Mouse (Mus musculus): ENCODE data around the gene Phf1. TPM values are rescaled to one million over a fixed set of nuclear protein-coding genes. Genes with fewer than 3 reads are reported as not detected.
A peak's percentile ranks its signal among the peaks of the same experiment; 100 is the strongest.

The Phf1 gene
- polyA plus RNA-seq (2015; fragmentation: Nextera tagmentation; extraction: Ambion mirVana), result 7.5 and 8.7 TPM in 2 replicates

GRCm38 (mm10) chr17:26932839-26933398 lies at the start of gene Phf1:
Gene Phf1, plus strand, starts transcription at chr17:26933052.
- Histone ChIP-seq H3K36me3 (ENCODE audit: control insufficient read depth, insufficient read depth) (peaks cover 18% of the 10 kb centered on the region), H3K27me3 (ENCODE audit: control insufficient read depth, insufficient read depth, low read length) (no peaks in the 10 kb centered on the region), H3K27ac (ENCODE audit: low read length) (peak within 1 kb of the TSS; percentile 90), H3K4me2 (ENCODE audit: low read depth, low read length) (peak within 1 kb of the TSS; percentile 99), H3K4me1 (ENCODE audit: control insufficient read depth, insufficient read depth, low read length) (peaks cover 10% of the 10 kb centered on the region), H3K9ac (ENCODE audit: low read length) (peak within 1 kb of the TSS; percentile 95), H3K4me3 (ENCODE audit: low read length) (peak within 1 kb of the TSS; percentile 93), H3K9me3 (replicated peaks; ENCODE audit: control insufficient read depth, low read length) (no peaks in the 10 kb centered on the region)
- ATAC-seq (replicated peaks; ENCODE audit: extremely low read depth, insufficient read depth, low FRiP score), result peak; percentile 90
- WGBS, result 0% methylated on average over 42 of the region's 43 CpGs

- 77% methylated on average over 6 of the region's 6 CpGs for WGBS
- ATAC-seq (replicated peaks; ENCODE audit: extremely low read depth, insufficient read depth, low FRiP score), result no peak
- Histone ChIP-seq H3K27ac (ENCODE audit: low read length) (peak overlapping the region; percentile 94; the same call in 1 of the 2 replicates), H3K27me3 (ENCODE audit: control insufficient read depth, insufficient read depth, low read length) (no peaks in the 10 kb centered on the region), H3K36me3 (ENCODE audit: control insufficient read depth, insufficient read depth) (peaks cover 4% of the 10 kb centered on the region; the same call in 1 of the 2 replicates), H3K4me3 (ENCODE audit: low read length) (no peak overlapping the region), H3K4me1 (ENCODE audit: control insufficient read depth, insufficient read depth, low read length) (peaks cover 43% of the 10 kb centered on the region), H3K4me2 (ENCODE audit: low read depth, low read length) (peak overlapping the region; percentile 81; the same call in 1 of the 2 replicates), H3K9ac (ENCODE audit: low read length) (peak overlapping the region; percentile 62), H3K9me3 (replicated peaks; ENCODE audit: control insufficient read depth, low read length) (peaks cover 12% of the 10 kb centered on the region)
Observed at GRCm38 (mm10) chr17:26883585-26883984, 49.3 kb upstream of the Phf1 start.

- H3K27ac ChIP-seq (ENCODE audit: low read length), result peak overlapping the region; percentile 94
- 13% methylated on average over 25 of the region's 25 CpGs for WGBS
- peaks cover 9% of the 10 kb centered on the region for H3K9me3 ChIP-seq (replicated peaks; ENCODE audit: control insufficient read depth, low read length)
- H3K4me2 ChIP-seq (ENCODE audit: low read depth, low read length), result peak overlapping the region; percentile 81
- H3K4me1 ChIP-seq (ENCODE audit: control insufficient read depth, insufficient read depth, low read length), result peaks cover 40% of the 10 kb centered on the region
- ATAC-seq (replicated peaks; ENCODE audit: extremely low read depth, insufficient read depth, low FRiP score), result peak; percentile 83
- H3K27me3 ChIP-seq (ENCODE audit: control insufficient read depth, insufficient read depth, low read length), result no peaks in the 10 kb centered on the region
- H3K4me3 ChIP-seq (ENCODE audit: low read length), result peak overlapping the region; percentile 57
- H3K9ac ChIP-seq (ENCODE audit: low read length), result peak overlapping the region; percentile 62
- peaks cover 4% of the 10 kb centered on the region; the same call in 1 of the 2 replicates for H3K36me3 ChIP-seq (ENCODE audit: control insufficient read depth, insufficient read depth)
Observed at GRCm38 (mm10) chr17:26884995-26885926, 47.6 kb upstream of the Phf1 start.

GRCm38 (mm10) chr17:26886047-26886749 lies 46.7 kb upstream of the Phf1 start:
- peaks cover 40% of the 10 kb centered on the region for H3K4me1 ChIP-seq (ENCODE audit: control insufficient read depth, insufficient read depth, low read length)
- peak overlapping the region; percentile 81 for H3K4me2 ChIP-seq (ENCODE audit: low read depth, low read length)
- peak; percentile 78 for ATAC-seq (replicated peaks; ENCODE audit: extremely low read depth, insufficient read depth, low FRiP score)
- H3K9me3 ChIP-seq (replicated peaks; ENCODE audit: control insufficient read depth, low read length), result peaks cover under 1% of the 10 kb centered on the region; the same call in 1 of the 2 replicates
- WGBS, result 9% methylated on average over 30 of the region's 30 CpGs
- H3K36me3 ChIP-seq (ENCODE audit: control insufficient read depth, insufficient read depth), result no peaks in the 10 kb centered on the region
- H3K27me3 ChIP-seq (ENCODE audit: control insufficient read depth, insufficient read depth, low read length), result no peaks in the 10 kb centered on the region
- peak overlapping the region; percentile 94 for H3K27ac ChIP-seq (ENCODE audit: low read length)
- H3K4me3 ChIP-seq (ENCODE audit: low read length), result peak overlapping the region; percentile 57
- H3K9ac ChIP-seq (ENCODE audit: low read length), result peak overlapping the region; percentile 67

GRCm38 (mm10) chr17:26887926-26888325 lies 44.9 kb upstream of the Phf1 start:
- Histone ChIP-seq H3K4me3 (ENCODE audit: low read length) (no peak overlapping the region), H3K9ac (ENCODE audit: low read length) (peak overlapping the region; percentile 48; the same call in 1 of the 2 replicates), H3K4me1 (ENCODE audit: control insufficient read depth, insufficient read depth, low read length) (peaks cover 51% of the 10 kb centered on the region), H3K9me3 (replicated peaks; ENCODE audit: control insufficient read depth, low read length) (no peaks in the 10 kb centered on the region), H3K27me3 (ENCODE audit: control insufficient read depth, insufficient read depth, low read length) (no peaks in the 10 kb centered on the region), H3K27ac (ENCODE audit: low read length) (peak overlapping the region; percentile 81), H3K36me3 (ENCODE audit: control insufficient read depth, insufficient read depth) (no peaks in the 10 kb centered on the region), H3K4me2 (ENCODE audit: low read depth, low read length) (no peak overlapping the region)
- ATAC-seq (replicated peaks; ENCODE audit: extremely low read depth, insufficient read depth, low FRiP score), result no peak
- WGBS, result 14% methylated on average over 3 of the region's 3 CpGs

- Histone ChIP-seq H3K36me3 (ENCODE audit: control insufficient read depth, insufficient read depth) (no peaks in the 10 kb centered on the region), H3K4me1 (ENCODE audit: control insufficient read depth, insufficient read depth, low read length) (peaks cover 36% of the 10 kb centered on the region), H3K27ac (ENCODE audit: low read length) (peak overlapping the region; percentile 97), H3K9me3 (replicated peaks; ENCODE audit: control insufficient read depth, low read length) (no peaks in the 10 kb centered on the region; the same call in 1 of the 2 replicates), H3K4me3 (ENCODE audit: low read length) (peak overlapping the region; percentile 37), H3K4me2 (ENCODE audit: low read depth, low read length) (peak overlapping the region; percentile 58), H3K27me3 (ENCODE audit: control insufficient read depth, insufficient read depth, low read length) (no peaks in the 10 kb centered on the region), H3K9ac (ENCODE audit: low read length) (peak overlapping the region; percentile 21)
- WGBS, result 23% methylated on average over 16 of the region's 16 CpGs
- peak; percentile 89 for ATAC-seq (replicated peaks; ENCODE audit: extremely low read depth, insufficient read depth, low FRiP score)
Observed at GRCm38 (mm10) chr17:26892635-26893375, 40.0 kb upstream of the Phf1 start.

GRCm38 (mm10) chr17:26893492-26893891 lies 39.4 kb upstream of the Phf1 start:
- H3K4me1 ChIP-seq (ENCODE audit: control insufficient read depth, insufficient read depth, low read length), result peaks cover 29% of the 10 kb centered on the region
- 41% methylated on average over 6 of the region's 6 CpGs for WGBS
- ATAC-seq (replicated peaks; ENCODE audit: extremely low read depth, insufficient read depth, low FRiP score), result no peak

GRCm38 (mm10) chr17:26894342-26894741 lies 38.5 kb upstream of the Phf1 start:
- ATAC-seq (replicated peaks; ENCODE audit: extremely low read depth, insufficient read depth, low FRiP score), result no peak
- Histone ChIP-seq H3K4me1 (ENCODE audit: control insufficient read depth, insufficient read depth, low read length) (peaks cover 27% of the 10 kb centered on the region), H3K9me3 (replicated peaks; ENCODE audit: control insufficient read depth, low read length) (no peaks in the 10 kb centered on the region; the same call in 1 of the 2 replicates), H3K27me3 (ENCODE audit: control insufficient read depth, insufficient read depth, low read length) (no peaks in the 10 kb centered on the region), H3K36me3 (ENCODE audit: control insufficient read depth, insufficient read depth) (no peaks in the 10 kb centered on the region), H3K27ac (ENCODE audit: low read length) (peak overlapping the region; percentile 97), H3K4me2 (ENCODE audit: low read depth, low read length) (no peak overlapping the region), H3K4me3 (ENCODE audit: low read length) (no peak overlapping the region), H3K9ac (ENCODE audit: low read length) (no peak overlapping the region)
- 67% methylated on average over 6 of the region's 6 CpGs for WGBS

More at GRCm38 (mm10) chr17:26893492-26893891, 39.4 kb upstream of the Phf1 start:
- Histone ChIP-seq H3K27ac (ENCODE audit: low read length) (peak overlapping the region; percentile 97), H3K36me3 (ENCODE audit: control insufficient read depth, insufficient read depth) (no peaks in the 10 kb centered on the region), H3K27me3 (ENCODE audit: control insufficient read depth, insufficient read depth, low read length) (no peaks in the 10 kb centered on the region), H3K4me3 (ENCODE audit: low read length) (no peak overlapping the region), H3K9me3 (replicated peaks; ENCODE audit: control insufficient read depth, low read length) (no peaks in the 10 kb centered on the region; the same call in 1 of the 2 replicates), H3K4me2 (ENCODE audit: low read depth, low read length) (peak overlapping the region; percentile 58; the same call in 1 of the 2 replicates), H3K9ac (ENCODE audit: low read length) (peak overlapping the region; percentile 8; the same call in 1 of the 2 replicates)
